Mouse (Mus musculus) lung, embryonic 15.5 days (tissue): ENCODE results near the gene Cacna1d. TPM values are rescaled to one million over a fixed set of nuclear protein-coding genes. Genes with fewer than 3 reads are reported as not detected.

ENCODE experiments used
- ATAC-seq: fragments of 200-750 bp; cut with Nextera tagmentation; 2 replicates; pipeline ENCODE4 v1.8.0; 2017; ENCODE audit warnings: moderate number of reproducible peaks, borderline replicate concordance; ENCODE audit not compliant: low FRiP score, low TSS enrichment; ENCODE audit errors: extremely low read depth
- H3K27ac ChIP-seq: fragments of 300-500 bp; sonication (generic); 2 replicates; pipeline ENCODE4 v1.5.1; 2015; ENCODE audit warnings: moderate library complexity, mild to moderate bottlenecking, inconsistent platforms
- H3K27me3 ChIP-seq: fragments of 300-500 bp; sonication (generic); 2 replicates; pipeline ENCODE4 v1.6.1; 2015; ENCODE audit warnings: inconsistent platforms
- H3K36me3 ChIP-seq: fragments of 300-500 bp; sonication (generic); 2 replicates; pipeline ENCODE4 v1.6.1; 2015; ENCODE audit warnings: inconsistent platforms
- H3K4me1 ChIP-seq: fragments of 300-500 bp; sonication (generic); 2 replicates; pipeline ENCODE4 v1.6.1; 2015; ENCODE audit warnings: inconsistent platforms
- H3K4me2 ChIP-seq: fragments of 300-500 bp; sonication (generic); 2 replicates; pipeline ENCODE4 v1.6.1; 2015; ENCODE audit warnings: inconsistent platforms, mild to moderate bottlenecking, moderate library complexity
- H3K4me3 ChIP-seq: fragments of 300-500 bp; sonication (generic); 2 replicates; pipeline ENCODE4 v1.5.1; 2015; ENCODE audit warnings: mild to moderate bottlenecking, inconsistent platforms
- H3K9ac ChIP-seq: fragments of 300-500 bp; sonication (generic); 2 replicates; pipeline ENCODE4 v1.6.1; 2015; ENCODE audit warnings: inconsistent platforms
- H3K9me3 ChIP-seq: fragments of 300-500 bp; sonication (generic); 2 replicates; pipeline ENCODE4 v1.6.1; 2016; ENCODE audit warnings: inconsistent platforms
- WGBS: fragments of 180-500 bp; shearing (Covaris S2); methylation state at CpG from one replicate; pipeline ENCODE4 v1.1.7; 2015; 5-methylcytosine and 5-hydroxymethylcytosine counted together
- polyA plus RNA-seq: library from polyadenylated mRNA; unstranded; fragments of >200 nt; fragmentation: Nextera tagmentation; extraction: Ambion mirVana; gene quantifications from 2 replicates; pipeline ENCODE4 v1.2.1, GENCODE M21; 2015

The Cacna1d gene
- polyA plus RNA-seq, 1 experiment from 2014 or later: 8.9 TPM

DNA sequence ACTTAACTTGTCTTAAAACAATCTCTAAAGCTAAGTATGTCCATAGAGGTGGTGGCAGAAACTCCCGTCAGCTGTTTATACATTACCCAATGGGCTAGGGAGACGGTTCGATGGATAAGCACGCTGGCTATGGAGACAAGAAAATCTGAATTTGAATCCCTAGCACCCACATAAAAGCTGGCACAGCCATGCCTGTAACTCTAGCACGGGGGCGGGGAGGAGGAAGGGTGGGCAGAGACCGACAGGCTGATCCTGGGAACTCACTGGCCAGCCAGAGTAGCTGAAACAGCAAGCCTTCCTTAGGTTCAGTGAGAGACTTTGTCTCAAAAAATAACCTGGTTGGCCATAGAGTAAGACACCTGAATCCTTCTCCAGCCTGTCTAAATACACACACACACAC, 33.8 kb downstream of the Cacna1d start:
- H3K4me2 ChIP-seq: no peak overlapping the region
- H3K27ac ChIP-seq: no peak overlapping the region
- no peaks in the 10 kb centered on the region for H3K36me3 ChIP-seq
- WGBS: 56% methylated on average over 7 of the region's 7 CpGs
- no peak for ATAC-seq
- H3K4me1 ChIP-seq: peaks cover 9% of the 10 kb centered on the region; the same call in 1 of the 2 replicates
- no peaks in the 10 kb centered on the region for H3K27me3 ChIP-seq
- H3K9me3 ChIP-seq: no peaks in the 10 kb centered on the region
- no peak overlapping the region for H3K9ac ChIP-seq
- H3K4me3 ChIP-seq: no peak overlapping the region

DNA sequence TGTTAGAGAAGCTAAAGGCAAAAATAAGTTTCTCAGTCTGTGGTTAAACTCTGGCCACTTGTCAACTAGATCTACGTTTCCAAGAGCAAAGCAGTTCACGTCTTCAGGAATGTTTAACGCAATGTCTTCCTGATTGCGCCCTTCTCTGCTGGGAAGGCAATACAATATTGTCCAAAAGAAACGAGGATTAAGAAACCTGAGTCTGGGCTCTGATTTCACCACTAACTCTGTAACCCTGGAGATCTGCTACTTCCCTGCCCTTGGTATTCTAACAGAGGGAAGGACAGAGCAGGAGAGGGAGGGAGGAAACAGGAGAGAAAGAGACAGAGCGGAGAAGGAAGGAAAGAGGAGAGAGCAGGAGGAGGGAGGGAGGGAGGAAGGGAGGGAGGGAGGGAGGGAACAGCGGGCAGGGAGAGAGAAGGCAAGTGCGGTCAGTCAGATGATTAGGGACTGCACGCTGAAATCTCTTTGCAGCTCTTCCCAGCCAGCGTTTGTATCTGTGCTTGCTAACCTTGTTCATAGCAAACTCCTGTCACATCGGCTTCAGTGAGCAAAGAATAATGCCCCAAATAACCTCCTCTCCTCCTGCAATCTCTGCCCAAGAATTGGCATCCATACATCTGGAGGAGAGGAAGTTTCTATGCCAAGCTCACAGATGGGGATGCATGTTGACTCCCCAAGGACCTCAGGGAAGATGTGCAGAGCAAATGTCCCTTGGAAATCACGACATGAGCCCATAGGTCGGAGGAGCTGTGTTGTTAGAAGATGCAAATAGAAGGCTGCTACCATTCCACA, 35.3 kb downstream of the Cacna1d start:
- Histone ChIP-seq H3K4me3 (no peak overlapping the region), H3K4me2 (0 out of 2 replicates have a peak overlapping the region, but pooled peaks have one; percentile 7), H3K36me3 (no peaks in the 10 kb centered on the region), H3K9ac (no peak overlapping the region), H3K9me3 (no peaks in the 10 kb centered on the region), H3K27ac (no peak overlapping the region), H3K4me1 (peaks cover 9% of the 10 kb centered on the region; the same call in 1 of the 2 replicates), H3K27me3 (no peaks in the 10 kb centered on the region)
- WGBS: 22% methylated on average over 13 of the region's 13 CpGs
- no peak for ATAC-seq

DNA sequence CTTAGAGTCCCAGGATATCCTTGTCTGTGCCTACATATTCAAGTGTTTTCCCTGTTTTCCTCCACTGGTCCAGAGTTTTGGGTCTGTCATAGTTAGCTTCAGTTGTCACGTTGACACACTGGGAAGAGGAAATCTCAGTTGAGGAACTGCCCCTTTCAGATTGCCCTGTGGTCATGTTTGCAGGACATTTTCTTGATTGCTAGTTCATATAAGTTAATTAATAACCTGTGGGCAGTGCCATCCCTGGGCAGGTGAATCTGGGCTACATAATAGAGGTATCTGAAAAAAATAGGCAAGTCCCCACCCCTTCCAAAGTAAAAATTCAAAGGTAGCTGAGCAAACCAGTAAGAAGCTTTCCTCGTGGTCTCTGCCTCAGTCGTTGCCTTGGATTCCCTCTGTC, 51.3 kb downstream of the Cacna1d start:
- H3K4me1 ChIP-seq: no peaks in the 10 kb centered on the region

DNA sequence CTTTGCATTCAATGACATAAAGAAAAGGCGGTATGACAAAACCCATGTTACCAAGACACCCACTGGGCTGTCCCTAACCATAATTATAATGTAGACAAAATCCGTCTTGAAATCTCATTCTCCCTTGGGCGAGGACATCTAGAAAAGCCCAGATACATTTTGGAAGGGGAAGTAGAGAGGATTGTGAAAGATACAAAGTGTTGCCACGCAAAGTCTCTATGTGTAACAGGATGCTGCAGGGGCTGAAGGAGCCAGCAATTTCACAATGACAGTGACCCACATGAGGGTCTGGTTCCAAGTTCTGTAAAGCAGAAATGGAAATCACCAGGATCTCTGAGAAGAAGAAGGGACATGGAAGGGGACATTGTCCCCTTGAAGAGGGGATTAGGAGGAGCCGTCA, 55.9 kb downstream of the Cacna1d start:
- WGBS: 86% methylated on average over 5 of the region's 5 CpGs
- Histone ChIP-seq H3K4me2 (no peak overlapping the region), H3K4me3 (no peak overlapping the region), H3K27ac (no peak overlapping the region), H3K9me3 (no peaks in the 10 kb centered on the region), H3K27me3 (no peaks in the 10 kb centered on the region), H3K9ac (no peak overlapping the region), H3K36me3 (no peaks in the 10 kb centered on the region), H3K4me1 (no peaks in the 10 kb centered on the region)
- ATAC-seq: no peak

More for the DNA sequence above, 51.3 kb downstream of the Cacna1d start:
- Histone ChIP-seq H3K4me3 (no peak overlapping the region), H3K4me2 (no peak overlapping the region), H3K27me3 (no peaks in the 10 kb centered on the region), H3K36me3 (no peaks in the 10 kb centered on the region), H3K9me3 (no peaks in the 10 kb centered on the region), H3K27ac (no peak overlapping the region), H3K9ac (no peak overlapping the region)
- no peak for ATAC-seq
- WGBS: 80% methylated on average over 3 of the region's 3 CpGs

DNA sequence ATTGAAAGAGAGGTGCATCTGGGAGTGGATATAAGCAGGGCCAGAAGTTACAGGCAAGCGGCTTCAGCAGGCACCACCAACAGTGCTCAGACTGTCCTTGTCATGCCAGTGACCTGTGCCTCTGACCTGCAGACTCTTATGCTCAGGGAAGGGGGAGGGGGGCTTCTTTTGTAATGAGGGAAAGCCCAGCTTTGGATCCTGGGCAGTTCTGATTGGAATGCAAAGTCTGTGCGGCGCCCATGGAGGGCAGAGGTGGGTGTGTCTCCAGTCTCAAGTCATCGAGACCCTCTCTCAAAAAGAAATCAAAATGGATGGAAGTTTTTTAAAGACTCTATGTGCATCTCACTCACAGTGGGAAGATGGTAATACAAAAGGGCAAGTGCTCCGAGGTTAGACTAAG, 60.8 kb downstream of the Cacna1d start:
- no peaks in the 10 kb centered on the region for H3K27me3 ChIP-seq
- H3K4me3 ChIP-seq: no peak overlapping the region
- no peak overlapping the region for H3K4me2 ChIP-seq
- no peak for ATAC-seq
- H3K9me3 ChIP-seq: no peaks in the 10 kb centered on the region
- H3K9ac ChIP-seq: no peak overlapping the region
- H3K27ac ChIP-seq: no peak overlapping the region
- no peaks in the 10 kb centered on the region for H3K36me3 ChIP-seq
- no peaks in the 10 kb centered on the region for H3K4me1 ChIP-seq
- 73% methylated on average over 5 of the region's 5 CpGs for WGBS

DNA sequence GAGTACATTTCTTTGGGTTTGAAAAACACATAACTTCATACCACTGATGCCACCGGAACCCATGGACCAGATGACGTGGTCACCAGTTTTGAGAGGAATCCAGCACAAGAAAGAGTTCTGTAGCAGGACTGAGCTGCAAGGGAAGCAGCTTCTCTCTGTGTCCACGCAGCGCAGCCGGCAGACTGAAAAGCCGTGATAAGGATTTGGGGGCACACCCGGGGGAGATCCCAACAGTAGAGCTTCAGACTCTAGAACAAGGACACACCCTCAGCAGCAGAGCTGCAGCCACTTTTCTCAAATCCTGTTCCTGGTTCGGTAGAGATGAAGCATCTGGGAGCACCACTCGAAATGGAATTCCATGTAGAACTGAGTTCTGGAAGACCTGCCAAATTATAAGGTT, 61.2 kb downstream of the Cacna1d start:
- 78% methylated on average over 9 of the region's 9 CpGs for WGBS
- H3K9ac ChIP-seq: no peak overlapping the region
- no peaks in the 10 kb centered on the region for H3K36me3 ChIP-seq
- no peak overlapping the region for H3K4me2 ChIP-seq
- H3K4me1 ChIP-seq: no peaks in the 10 kb centered on the region
- no peak overlapping the region for H3K27ac ChIP-seq
- H3K9me3 ChIP-seq: no peaks in the 10 kb centered on the region
- no peak overlapping the region for H3K4me3 ChIP-seq
- no peak for ATAC-seq
- no peaks in the 10 kb centered on the region for H3K27me3 ChIP-seq

DNA sequence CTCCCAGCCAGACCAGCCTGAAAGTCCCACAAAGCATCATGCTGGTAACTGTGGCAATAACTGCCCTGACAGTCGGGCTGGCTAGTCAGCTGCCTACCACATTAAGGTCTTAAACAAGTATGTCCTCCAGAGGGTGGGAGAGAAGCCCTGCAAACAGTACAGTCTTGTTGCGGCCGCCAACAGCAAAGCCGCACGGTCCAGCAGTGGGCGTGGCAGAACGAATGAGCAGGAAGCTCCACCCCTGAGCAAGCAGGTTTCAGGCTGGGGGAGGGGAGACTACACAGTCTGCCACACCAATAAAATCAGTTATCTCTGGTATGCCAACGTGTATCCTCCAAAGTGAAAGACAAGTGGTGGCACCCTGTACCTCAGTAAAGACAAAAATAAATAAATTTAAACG, 61.6 kb downstream of the Cacna1d start:
- no peaks in the 10 kb centered on the region for H3K9me3 ChIP-seq
- H3K9ac ChIP-seq: no peak overlapping the region
- H3K4me3 ChIP-seq: no peak overlapping the region
- no peaks in the 10 kb centered on the region for H3K36me3 ChIP-seq
- H3K4me2 ChIP-seq: no peak overlapping the region
- 53% methylated on average over 9 of the region's 9 CpGs for WGBS
- no peak overlapping the region for H3K27ac ChIP-seq
- no peaks in the 10 kb centered on the region for H3K27me3 ChIP-seq
- H3K4me1 ChIP-seq: no peaks in the 10 kb centered on the region
- no peak for ATAC-seq

DNA sequence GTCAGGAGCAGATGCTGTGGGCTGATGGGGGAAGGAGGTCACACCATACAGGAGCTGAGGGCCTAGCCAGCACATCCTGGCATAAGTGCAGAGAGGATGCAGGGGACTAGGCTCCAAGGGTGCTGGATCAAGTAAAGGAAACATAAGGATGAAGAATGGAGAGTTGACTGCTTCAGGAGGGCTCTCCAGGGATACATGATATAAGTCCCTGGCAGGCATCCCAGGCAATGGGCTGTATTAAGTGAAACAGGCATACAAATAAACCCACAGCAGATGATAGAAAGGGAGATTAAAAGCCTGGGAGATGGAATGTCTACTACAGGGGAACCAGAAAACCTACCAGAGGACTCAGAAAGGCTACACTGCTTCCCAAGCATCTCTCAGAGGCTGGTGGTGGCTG, 62.5 kb downstream of the Cacna1d start:
- H3K27me3 ChIP-seq: no peaks in the 10 kb centered on the region
- no peak overlapping the region for H3K27ac ChIP-seq
- no peaks in the 10 kb centered on the region for H3K9me3 ChIP-seq
- H3K9ac ChIP-seq: no peak overlapping the region
- H3K4me2 ChIP-seq: no peak overlapping the region
- H3K36me3 ChIP-seq: no peaks in the 10 kb centered on the region
- H3K4me3 ChIP-seq: no peak overlapping the region
- no peaks in the 10 kb centered on the region for H3K4me1 ChIP-seq
- ATAC-seq: no peak

DNA sequence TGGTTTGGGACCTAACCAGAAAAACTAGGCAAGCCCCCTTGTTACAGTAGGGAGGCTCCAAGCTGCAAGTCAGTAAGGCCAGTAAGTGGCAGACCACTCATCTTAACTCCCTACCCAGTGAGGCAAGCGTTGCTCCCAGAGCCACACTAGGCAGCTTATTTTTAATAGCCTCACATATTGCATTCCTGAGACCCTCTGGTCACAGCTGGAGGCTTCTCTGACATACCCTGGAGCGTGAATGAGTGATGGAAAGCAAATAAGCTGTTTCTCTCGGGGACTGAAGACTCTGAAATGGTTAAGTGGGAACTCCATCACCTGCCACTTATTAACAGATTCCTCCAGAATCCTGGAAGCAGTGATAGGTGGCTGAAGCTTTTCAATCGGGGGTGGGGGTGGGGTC, 65.4 kb downstream of the Cacna1d start:
- Histone ChIP-seq H3K4me1 (peaks cover 4% of the 10 kb centered on the region; the same call in 1 of the 2 replicates), H3K4me2 (no peak overlapping the region), H3K9me3 (no peaks in the 10 kb centered on the region), H3K27ac (no peak overlapping the region), H3K4me3 (no peak overlapping the region), H3K36me3 (no peaks in the 10 kb centered on the region), H3K9ac (no peak overlapping the region), H3K27me3 (no peaks in the 10 kb centered on the region)
- 12% methylated on average over 4 of the region's 4 CpGs for WGBS
- no peak for ATAC-seq

DNA sequence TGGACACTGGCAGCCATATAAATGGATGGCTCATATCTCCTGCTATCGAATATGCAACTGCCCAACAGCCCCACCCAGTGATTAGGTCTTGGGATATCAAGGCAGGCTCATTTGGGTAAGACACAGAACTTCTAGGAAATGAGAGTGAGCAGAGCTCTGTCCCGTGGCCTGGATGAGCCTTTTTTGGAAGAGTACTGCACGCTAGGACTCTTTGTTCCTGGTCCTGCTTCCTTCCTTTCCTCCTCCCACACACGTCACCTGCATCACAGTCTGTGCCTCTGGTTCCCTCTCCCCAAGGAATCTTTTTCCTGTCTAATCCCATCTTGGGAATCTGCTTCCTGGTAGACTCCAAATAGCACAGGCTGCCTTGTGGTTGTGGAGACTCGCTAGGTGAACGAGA, 66.1 kb downstream of the Cacna1d start:
- no peaks in the 10 kb centered on the region for H3K36me3 ChIP-seq
- H3K27ac ChIP-seq: no peak overlapping the region
- H3K9me3 ChIP-seq: no peaks in the 10 kb centered on the region
- no peaks in the 10 kb centered on the region for H3K27me3 ChIP-seq
- no peak overlapping the region for H3K4me3 ChIP-seq
- H3K4me2 ChIP-seq: no peak overlapping the region
- WGBS: 43% methylated on average over 6 of the region's 6 CpGs
- no peak overlapping the region for H3K9ac ChIP-seq
- no peak for ATAC-seq
- peaks cover 4% of the 10 kb centered on the region; the same call in 1 of the 2 replicates for H3K4me1 ChIP-seq

DNA sequence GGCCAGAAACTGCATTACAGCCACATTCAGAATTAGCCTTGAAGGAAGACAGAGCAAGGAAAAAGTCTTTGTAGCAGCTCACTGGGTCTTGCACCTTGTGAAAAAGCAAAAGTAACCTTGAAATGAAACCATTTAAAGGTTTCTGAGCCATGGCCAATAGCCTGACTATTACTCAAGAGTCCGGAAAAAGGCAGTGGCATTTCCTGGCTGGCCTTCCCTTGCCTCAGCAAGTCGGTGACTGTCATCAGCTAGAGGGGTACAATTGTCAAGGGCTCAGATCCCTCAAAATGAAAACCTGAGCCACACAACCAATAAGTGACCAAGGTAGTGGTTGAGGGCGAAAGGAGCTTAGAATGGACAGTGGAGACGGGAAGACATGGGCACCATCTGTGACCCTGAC, 66.6 kb downstream of the Cacna1d start:
- Histone ChIP-seq H3K9ac (no peak overlapping the region), H3K27me3 (no peaks in the 10 kb centered on the region), H3K4me1 (peaks cover 4% of the 10 kb centered on the region; the same call in 1 of the 2 replicates), H3K36me3 (no peaks in the 10 kb centered on the region), H3K9me3 (no peaks in the 10 kb centered on the region), H3K4me2 (no peak overlapping the region), H3K27ac (no peak overlapping the region), H3K4me3 (no peak overlapping the region)
- no peak for ATAC-seq
- 92% methylated on average over 4 of the region's 4 CpGs for WGBS

DNA sequence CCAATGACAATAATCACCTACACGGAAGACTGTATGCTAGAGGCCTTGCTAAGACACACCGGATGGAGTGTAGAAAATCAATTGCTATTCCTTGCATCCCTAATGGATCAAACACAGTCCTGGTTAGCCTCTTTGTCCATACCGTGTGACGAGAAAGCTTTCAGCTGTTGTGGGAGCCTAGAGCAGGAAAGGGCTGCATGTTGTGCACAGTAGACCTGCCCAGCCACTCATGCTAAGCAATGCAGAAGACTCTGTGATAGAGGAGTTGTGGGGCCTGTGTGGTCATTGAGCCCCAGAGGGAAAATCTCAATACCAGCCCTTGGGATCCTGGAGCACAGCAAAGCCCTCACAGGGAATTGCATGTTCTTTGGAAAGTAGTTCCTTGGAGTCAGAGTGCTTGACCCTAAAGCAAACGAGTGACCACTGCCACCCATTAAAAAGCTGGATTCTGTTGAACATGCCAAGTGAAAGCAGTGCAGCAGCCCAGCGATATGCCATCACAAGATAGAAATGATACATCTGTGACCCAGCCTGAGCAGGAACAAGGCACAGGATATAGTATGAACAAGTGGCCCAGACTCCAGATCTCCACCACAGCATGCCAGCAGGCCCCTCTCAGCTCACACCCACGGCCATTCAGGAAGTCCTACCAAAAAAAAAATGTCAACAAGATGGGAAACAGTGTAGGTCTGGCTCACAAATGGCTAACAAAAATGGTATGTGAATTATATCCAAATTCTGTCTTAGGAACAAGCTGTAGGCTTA, 68.7 kb downstream of the Cacna1d start:
- H3K36me3 ChIP-seq: no peaks in the 10 kb centered on the region
- no peak overlapping the region for H3K4me3 ChIP-seq
- peak; percentile 66; the same call in 1 of the 2 replicates for ATAC-seq
- no peaks in the 10 kb centered on the region for H3K9me3 ChIP-seq
- no peak overlapping the region for H3K9ac ChIP-seq
- 64% methylated on average over 7 of the region's 7 CpGs for WGBS
- H3K27me3 ChIP-seq: no peaks in the 10 kb centered on the region
- peaks cover 11% of the 10 kb centered on the region; the same call in 1 of the 2 replicates for H3K4me1 ChIP-seq
- H3K4me2 ChIP-seq: no peak overlapping the region
- H3K27ac ChIP-seq: peak overlapping the region; percentile 2; the same call in 1 of the 2 replicates
